Mouse (Mus musculus) mature B cell (primary cell): ENCODE data around the gene Mest.

ENCODE experiments used
- in situ Hi-C: fragments of 300-500 bp; cut with MboI; formaldehyde crosslinking; loops from 2 replicates; pipeline ENCODE4 v1.14.3; 2019

Mest gene

DNA sequence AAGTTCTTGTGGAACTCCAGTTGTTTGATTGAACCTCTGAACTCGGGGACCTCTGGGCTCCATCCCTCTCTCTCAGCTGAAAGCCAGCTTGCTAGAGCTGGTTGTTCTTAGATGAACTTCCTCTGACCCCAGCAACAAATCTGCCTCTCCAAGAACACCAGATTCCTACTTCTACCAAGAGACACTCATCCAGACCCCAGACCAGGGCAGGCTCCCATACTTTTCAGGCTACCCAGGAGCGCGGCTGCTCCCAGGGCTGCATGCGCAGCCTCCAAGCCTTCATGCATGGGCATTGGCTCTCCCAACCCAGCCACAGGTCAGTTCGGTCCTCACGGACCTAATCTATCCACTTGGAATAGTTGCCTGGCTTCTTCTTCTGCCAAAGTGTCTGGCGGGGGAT is at the start of gene Mest:
TSS of gene Mest (plus strand) at position 217 of the 400 bp plus-strand sequence.
- in situ Hi-C loops = no loop called here

- in situ Hi-C loops = no loop called here
Measured at GRCm38 (mm10) chr6:30673764-30674561, 49.4 kb upstream of the Mest start.

GRCm38 (mm10) chr6:30674714-30675280 is 48.5 kb upstream of the Mest start:
- in situ Hi-C loops = no loop called here

DNA sequence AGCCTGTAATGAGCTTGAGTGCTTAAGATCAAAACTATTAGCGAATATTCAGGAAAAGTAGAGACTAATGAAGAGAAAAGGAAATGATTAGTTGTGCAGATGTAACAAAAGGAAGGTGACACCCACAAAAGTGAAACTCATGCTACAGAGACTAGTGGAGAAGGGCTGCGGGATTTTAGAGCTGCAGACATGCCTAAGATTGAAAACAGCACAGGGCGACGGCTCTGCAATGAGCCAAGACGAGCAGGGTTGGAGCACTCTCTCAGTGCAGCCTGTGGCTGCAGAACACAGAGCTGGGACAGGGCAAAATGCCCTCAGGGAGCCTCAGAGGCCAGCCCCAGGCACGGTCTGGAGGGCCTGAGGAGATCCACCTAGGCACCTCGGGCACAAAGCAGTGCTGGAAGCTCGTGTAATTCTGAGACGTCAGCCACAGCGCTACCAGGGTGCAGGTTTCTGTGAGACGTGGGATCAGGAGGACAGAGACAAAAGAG is 48.0 kb upstream of the Mest start:
- in situ Hi-C loops = no loop called here

DNA sequence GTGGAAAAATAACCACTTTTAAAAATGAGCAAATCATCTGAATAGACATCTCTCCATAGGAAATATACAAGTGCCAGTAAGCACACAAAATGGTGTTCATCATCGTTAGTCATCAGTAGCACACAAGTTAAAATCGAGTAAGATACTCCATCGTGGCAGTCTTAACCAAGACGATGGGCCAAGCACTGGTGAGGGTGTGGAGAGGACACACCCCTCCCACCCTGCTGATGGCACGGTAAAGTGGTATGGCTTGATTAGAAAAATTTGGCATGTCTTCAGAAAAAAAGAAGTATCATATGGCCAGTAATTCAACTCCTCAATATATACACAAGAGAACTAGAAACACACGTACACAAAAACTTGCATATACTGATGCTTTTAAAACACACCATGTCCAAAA is 46.8 kb upstream of the Mest start:
- in situ Hi-C loops = no loop called here

GRCm38 (mm10) chr6:30677591-30677990 is 45.8 kb upstream of the Mest start:
- in situ Hi-C loops = no loop called here

- in situ Hi-C loops = no loop called here
Measured at GRCm38 (mm10) chr6:30678482-30678881, 44.9 kb upstream of the Mest start.

DNA sequence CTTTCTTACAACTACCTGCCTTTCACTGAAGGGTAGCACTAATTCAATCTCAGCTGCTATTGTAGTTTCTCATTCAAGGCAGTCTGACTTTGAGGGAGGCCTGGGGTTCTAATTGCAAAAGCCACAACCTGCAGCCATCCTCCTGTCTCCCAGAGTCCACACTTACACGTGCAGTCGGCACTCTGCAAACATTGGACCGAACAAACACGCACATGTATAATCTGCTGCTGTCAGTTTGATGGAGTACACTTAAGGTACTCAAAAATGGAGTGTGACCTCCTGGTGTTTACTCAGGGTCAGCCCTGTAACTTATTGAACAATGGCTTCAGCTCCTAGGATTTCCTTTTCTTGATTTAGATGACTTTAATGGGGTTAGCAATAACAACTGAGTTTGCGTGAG is 43.8 kb upstream of the Mest start:
- in situ Hi-C loops = no loop called here

DNA sequence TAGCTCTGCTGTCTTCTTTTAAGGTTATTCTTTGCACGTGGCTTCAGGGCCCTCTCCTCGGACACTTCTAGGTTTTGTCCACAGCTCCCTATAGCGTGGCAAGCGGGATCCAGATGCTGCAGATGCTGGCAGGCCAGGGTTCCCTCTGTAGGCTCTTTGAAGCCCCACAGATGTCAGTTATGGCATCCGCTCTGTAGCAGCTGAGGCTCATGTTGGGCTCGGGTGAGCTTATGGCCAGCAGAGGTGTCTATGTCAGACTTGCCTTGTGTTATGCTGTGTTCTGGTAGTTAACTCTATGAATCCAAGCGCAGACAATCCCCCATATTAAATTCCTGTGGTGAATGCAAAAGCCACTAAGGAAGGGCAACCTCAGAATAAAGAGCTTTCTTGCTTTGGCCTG is 42.9 kb upstream of the Mest start:
- in situ Hi-C loops = no loop called here

- in situ Hi-C loops = no loop called here
Measured at GRCm38 (mm10) chr6:30681935-30682900, 41.1 kb upstream of the Mest start.

- in situ Hi-C loops = no loop called here
Measured at GRCm38 (mm10) chr6:30684570-30684969, 38.8 kb upstream of the Mest start.

- in situ Hi-C loops = no loop called here
Measured at GRCm38 (mm10) chr6:30687198-30687597, 36.1 kb upstream of the Mest start.

DNA sequence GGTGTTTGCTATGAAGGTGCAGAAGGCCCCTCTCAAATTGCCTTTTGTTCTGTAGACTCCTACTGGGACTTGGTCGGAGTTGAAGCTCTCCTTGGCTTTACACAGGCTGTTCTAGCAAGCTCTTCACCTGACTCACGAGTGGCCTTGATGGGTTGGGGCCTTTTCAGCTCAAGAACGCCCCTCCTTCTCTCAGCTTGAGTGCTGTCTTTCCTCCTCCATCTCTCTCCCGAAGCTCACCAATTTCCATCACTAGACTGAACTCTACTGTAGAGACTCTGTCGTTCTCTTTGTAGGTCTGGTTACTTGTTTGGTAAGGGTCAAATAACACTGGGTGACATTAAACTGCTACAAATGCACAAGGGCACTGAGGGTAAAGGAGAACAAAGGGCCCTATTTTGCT is 30.5 kb upstream of the Mest start:
- in situ Hi-C loops = no loop called here

DNA sequence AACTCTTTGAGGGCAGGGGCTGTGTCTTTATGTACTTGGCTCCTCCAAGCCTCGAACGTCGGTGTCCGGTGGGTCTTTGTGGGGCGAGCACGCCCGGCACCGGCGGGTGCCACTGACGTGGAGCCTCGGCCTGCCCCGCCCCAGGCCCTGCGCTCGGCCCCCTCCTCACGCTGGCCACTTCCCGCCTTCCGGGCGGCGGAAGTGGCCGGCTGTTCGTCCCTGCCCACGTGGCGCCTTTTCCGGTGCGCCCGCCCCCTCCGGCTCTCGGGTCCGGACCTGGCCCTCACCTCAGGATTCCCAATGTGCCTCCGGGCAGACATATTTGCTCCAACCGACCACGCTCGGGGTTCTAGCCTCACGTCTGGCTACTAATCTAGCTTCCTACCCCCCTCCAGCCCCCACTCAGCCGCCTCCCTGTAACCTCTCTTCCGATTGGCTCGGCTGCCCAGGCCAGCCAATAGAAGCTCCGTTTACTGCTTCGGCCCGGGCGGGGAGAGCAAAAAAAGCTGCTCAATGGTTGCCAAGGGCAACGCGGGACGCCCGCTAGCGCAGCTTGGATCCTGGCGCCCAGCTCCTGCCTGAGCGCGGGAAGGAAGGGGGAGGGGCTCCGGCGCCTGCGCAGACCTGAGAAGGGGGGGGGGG is 29.9 kb upstream of the Mest start, which contains the start of gene Cep41:
TSS of gene Cep41 (minus strand) at position 400 of the 642 bp plus-strand sequence.
- in situ Hi-C loops = no loop called here

- in situ Hi-C loops = no loop called here
Measured at GRCm38 (mm10) chr6:30694209-30694608, 29.1 kb upstream of the Mest start.

GRCm38 (mm10) chr6:30695124-30695523 is 28.2 kb upstream of the Mest start:
- in situ Hi-C loops = no loop called here

- in situ Hi-C loops = no loop called here
Measured at GRCm38 (mm10) chr6:30697464-30697863, 25.9 kb upstream of the Mest start.

GRCm38 (mm10) chr6:30698036-30698435 is 25.3 kb upstream of the Mest start:
- in situ Hi-C loops = no loop called here

- in situ Hi-C loops = no loop called here
Measured at GRCm38 (mm10) chr6:30700182-30700581, 23.2 kb upstream of the Mest start.

DNA sequence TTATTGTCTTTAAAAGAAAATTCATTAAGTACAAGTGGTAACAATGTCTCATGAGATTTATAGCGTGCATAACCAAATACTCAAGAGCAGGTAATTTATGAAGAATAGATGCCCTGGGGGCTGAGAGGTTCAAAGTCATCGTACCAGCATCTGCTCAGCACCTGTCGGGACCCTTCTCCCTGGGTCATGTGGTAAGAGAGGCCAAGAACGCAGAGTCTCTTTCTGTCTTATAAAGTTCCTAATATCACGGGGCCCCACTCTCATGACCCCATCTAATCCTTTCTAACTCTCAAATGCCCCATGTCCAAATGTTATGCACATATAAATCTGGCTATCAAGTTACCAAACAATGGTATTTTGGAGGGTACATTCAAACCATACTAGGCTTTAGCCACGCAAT is 20.5 kb upstream of the Mest start:
- in situ Hi-C loops = no loop called here

DNA sequence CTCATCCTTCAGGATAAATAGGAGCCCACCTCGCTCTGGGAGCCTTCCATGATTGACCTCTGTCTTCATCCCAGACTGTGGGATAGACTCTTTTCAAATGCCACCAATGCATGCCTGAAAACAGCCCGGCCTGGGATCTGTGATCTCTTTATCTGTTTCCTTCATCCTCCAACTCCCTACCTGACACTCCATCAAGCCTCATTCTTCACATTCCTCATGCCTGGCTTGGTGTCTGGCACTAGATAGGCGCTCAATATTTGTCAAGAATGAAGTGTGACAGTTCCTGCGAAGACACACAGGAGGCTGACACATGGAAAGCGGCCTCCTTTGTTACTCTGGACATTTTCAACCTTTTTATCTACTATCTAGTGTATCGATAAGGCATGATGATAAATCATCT is 19.9 kb upstream of the Mest start:
- in situ Hi-C loops = no loop called here
